Mouse (Mus musculus) cerebellum, postnatal 14 days (tissue): ENCODE results near the gene Phlpp1.
A peak's percentile ranks its signal among the peaks of the same experiment; 100 is the strongest.

Experiments used
- DNase-seq, 2 experiments: peaks; one replicate each; pipeline ENCODE4 v3.0.0; 2021; ENCODE audit warnings: mixed read lengths in 2 of 2

Phlpp1 gene

DNA sequence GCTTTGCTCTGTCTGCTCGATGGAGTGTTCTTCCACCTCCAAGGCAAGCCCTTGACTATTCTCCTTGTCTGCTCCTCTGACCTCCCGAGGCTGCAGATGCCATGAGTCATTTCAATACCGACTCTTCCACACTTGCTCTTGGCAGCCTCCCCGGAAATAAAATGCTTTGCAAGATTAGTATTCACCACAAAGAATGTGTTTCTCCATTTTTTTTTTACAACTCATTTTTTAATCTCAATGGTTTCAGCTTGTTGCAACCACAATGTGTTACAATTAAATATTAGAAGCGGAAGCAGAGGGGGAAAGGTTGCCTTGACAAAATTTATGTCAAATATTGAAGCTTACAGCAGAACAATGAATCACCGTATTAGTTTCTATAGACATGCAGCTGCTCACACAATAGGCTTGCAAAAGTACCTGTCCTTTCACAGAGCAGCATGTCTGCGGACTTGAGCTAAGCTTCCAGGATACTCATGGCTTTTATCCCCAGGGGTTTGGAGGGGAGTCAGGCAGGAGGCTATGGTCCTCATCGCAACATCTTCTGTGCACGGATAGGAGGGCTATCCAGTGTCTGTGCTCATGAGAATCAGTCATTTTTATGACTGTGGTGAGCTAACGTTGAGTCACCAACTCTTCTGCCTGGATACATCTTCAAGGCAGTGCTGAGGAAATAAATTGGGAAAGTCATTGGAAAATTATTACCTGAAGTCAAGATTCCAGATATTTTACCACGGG is 229.5 kb downstream of the Phlpp1 start:
- DNase-seq, result no peak

DNA sequence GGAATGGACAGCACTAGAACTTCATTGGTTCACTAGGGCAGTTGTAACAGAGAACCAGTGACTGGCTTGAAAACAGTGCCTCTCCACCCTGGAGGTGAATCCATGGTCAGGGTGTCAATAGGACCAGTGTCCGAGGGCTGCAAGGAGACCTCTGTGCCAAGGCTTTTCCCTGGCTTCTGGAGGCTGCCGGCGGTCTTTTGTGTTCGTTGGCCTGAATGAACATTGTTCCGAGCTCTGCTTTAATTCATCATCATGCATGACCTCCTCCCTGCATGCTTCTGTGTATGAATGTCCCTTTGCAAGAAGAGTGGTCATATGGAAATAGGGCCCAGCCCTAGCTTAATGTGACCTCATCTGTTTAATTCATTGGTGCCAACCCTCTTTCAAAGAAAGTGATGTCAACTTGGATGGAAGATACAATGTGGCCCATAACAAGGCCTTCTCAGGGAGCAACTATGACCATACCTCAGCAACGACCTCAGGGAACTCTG is 231.5 kb downstream of the Phlpp1 start:
- no peak for DNase-seq

- DNase-seq, result peak in 1 of 2 experiments; percentile 27
Measured at GRCm38 (mm10) chr1:106406852-106407251, 235.3 kb downstream of the Phlpp1 start.

DNA sequence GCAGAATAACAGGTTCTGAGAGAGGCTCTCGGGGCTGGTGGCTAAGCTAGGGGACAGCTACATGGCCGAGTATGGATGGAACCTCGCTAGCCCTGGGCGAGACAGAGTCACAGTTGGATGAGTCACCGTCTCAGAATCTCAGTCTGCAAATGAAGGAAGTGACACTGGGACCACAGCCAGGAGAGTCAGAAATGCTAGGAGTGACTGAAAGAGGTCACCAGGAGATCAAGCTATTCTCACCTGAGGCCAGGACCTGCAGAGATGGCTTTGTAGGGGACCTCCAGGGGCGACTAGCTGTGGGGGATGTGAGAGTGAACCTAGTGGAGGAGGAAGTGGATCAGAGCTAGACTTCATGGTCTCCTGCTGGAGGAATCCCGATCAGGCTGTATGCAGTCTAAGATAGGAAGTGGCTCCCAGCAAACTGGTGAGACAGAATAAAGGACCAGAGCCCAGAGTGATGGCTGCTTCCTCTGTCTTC is 236.4 kb downstream of the Phlpp1 start:
- DNase-seq, result peak in 1 of 2 experiments; percentile 30

DNA sequence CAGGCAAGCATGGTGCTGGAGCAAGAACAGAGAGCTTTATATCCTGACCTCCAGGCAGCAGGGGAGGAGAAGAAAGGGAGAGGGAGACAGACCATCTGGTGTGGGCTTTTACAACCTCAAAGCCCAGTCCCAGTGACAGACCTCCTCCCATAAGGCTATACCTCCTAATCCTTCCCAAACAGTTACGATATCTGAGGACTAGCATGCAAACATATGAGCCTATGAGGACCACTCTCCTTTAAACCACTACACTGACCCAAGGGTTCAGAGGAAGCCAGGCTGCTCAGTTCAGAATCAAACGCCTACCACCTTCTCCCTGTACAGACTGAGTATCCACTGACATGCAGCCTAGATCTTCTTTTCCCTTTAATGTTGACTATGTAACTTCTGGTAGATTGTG is 239.3 kb downstream of the Phlpp1 start:
- DNase-seq, result no peak

DNA sequence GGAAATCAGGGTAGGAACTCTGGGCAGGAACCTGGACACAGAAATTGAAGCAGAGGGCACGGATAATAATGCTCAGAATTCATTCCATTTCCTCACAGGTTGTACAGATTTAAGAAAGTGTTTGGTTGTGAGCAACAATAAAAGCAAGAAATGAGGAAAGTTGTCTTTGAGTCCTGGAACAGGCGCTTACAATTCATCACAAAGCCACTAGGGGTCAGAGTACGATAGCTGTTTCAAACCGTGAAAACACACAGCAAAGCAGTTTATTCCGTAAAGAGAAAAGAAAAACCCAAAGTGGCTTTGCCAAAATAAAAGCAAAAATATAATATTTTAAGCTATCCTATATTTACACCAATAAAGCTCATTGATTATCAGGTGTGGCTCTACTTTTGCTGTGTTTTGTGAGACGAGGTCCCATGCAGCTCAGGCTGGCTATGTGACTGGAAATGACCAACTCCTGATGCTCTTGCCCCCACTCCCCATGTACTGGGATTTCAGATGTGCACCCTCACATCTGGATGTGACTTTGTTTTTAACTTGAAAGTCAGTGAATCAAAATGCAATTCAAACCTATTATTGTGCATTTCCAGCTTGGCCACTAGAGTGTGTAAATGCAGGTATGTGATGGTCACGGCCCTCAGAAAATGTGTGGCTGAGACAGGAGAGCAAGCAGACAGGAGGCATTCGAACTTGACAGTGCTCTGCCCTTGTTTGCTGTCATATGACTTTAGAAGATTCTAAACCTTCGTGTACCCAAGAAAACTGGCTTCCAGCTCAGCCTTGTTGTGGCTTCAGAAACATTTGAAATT is 253.8 kb downstream of the Phlpp1 start:
- DNase-seq, result peak; percentile 69 to 74

- DNase-seq, result peak; percentile 58 to 66
Measured at GRCm38 (mm10) chr1:106428170-106428569, 256.6 kb downstream of the Phlpp1 start.

DNA sequence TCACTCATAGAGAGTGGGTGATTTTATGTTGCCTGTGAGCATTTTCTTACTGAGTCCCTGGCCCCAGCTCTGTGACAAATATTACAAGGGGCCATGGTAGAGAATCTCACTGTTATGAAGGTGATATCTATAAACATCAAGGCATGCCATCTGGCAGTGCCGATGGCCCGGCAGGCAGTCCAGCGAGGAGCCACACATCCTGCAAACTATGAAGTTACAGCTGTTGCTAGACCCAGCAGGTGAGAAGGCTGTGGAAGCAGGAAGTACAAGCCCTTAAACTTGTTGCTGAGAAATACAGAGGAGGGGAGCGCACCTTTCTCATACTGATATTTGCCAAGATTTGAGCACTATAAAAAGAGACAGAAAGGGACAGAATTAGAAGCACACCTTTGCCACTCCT is 257.0 kb downstream of the Phlpp1 start:
- no peak for DNase-seq

- no peak for DNase-seq
Measured at GRCm38 (mm10) chr1:106433580-106433979, 262.0 kb downstream of the Phlpp1 start.
